Mouse (Mus musculus): ENCODE data around the gene Stk24. TPM values are rescaled to one million over a fixed set of nuclear protein-coding genes. Genes with fewer than 3 reads are reported as not detected.

Gene Stk24
- polyA plus RNA-seq, 1 experiment from 2014 or later, result 33.2 TPM

- H3K9ac ChIP-seq (ENCODE audit: low read length), result no peak overlapping the region
- no peak overlapping the region for H3K4me2 ChIP-seq (ENCODE audit: low read depth, low read length)
- peaks cover 71% of the 10 kb centered on the region for H3K4me1 ChIP-seq (ENCODE audit: control insufficient read depth, insufficient read depth, low read length)
- H3K36me3 ChIP-seq (ENCODE audit: control insufficient read depth, insufficient read depth, low read length), result no peaks in the 10 kb centered on the region
- H3K27me3 ChIP-seq (ENCODE audit: control insufficient read depth, insufficient read depth, low read length), result no peaks in the 10 kb centered on the region
- H3K4me3 ChIP-seq (replicated peaks; ENCODE audit: low read length), result no peak overlapping the region
- no peak for ATAC-seq (ENCODE audit: insufficient read depth, low FRiP score)
- WGBS, result 64% methylated on average over 8 of the region's 8 CpGs
- H3K27ac ChIP-seq (ENCODE audit: low read length), result peak overlapping the region; percentile 46; the same call in 1 of the 2 replicates
- H3K9me3 ChIP-seq (replicated peaks; ENCODE audit: control insufficient read depth, low read length), result no peaks in the 10 kb centered on the region
Measured at GRCm38 (mm10) chr14:121359850-121360249, 20.0 kb downstream of the Stk24 start.

DNA sequence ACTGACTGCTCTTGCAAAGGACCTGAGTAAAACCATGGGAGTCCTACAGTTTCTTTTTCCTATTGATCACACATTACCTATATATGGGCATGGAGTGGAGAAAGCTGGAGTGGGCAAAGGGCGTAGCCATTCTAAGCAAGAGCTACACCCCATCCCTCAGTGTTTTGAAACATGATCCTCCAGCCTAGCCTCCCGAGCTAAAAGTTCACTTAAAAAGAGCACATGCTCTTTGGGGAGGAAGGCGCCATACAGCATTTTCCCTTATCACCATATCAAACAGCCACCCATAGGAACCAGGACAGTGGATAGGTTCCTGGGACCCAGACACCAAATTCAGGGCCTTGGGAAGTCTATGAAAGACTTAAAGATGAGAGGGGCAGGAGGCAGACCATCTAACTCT is 20.8 kb downstream of the Stk24 start:
- peak overlapping the region; percentile 19; the same call in 1 of the 2 replicates for H3K9ac ChIP-seq (ENCODE audit: low read length)
- no peak for ATAC-seq (ENCODE audit: insufficient read depth, low FRiP score)
- H3K9me3 ChIP-seq (replicated peaks; ENCODE audit: control insufficient read depth, low read length), result no peaks in the 10 kb centered on the region
- H3K4me1 ChIP-seq (ENCODE audit: control insufficient read depth, insufficient read depth, low read length), result peaks cover 71% of the 10 kb centered on the region
- WGBS, result 27% methylated on average over 3 of the region's 3 CpGs
- H3K36me3 ChIP-seq (ENCODE audit: control insufficient read depth, insufficient read depth, low read length), result no peaks in the 10 kb centered on the region
- no peak overlapping the region for H3K4me3 ChIP-seq (replicated peaks; ENCODE audit: low read length)
- H3K27ac ChIP-seq (ENCODE audit: low read length), result peak overlapping the region; percentile 46
- H3K4me2 ChIP-seq (ENCODE audit: low read depth, low read length), result no peak overlapping the region
- no peaks in the 10 kb centered on the region for H3K27me3 ChIP-seq (ENCODE audit: control insufficient read depth, insufficient read depth, low read length)

DNA sequence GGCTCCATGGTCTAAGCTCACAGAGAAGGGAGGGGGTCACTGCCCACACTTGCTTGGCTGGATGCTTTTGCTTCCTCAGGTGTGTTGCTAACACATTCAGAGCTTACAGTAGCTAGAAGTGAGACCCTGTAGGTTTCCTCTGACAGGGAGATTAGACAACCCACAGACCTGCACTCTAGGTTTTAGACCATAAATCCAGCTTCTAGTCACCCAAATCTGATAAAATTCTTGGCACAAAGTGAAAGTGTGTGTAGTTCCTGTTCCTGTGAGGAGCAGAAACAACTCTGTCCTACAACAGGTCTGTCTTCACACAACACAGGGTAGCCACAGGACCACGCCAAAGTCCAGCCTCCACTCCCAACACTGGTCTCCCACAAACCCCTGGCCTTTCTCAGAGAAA is 21.5 kb downstream of the Stk24 start:
- Histone ChIP-seq H3K27me3 (ENCODE audit: control insufficient read depth, insufficient read depth, low read length) (no peaks in the 10 kb centered on the region), H3K9me3 (replicated peaks; ENCODE audit: control insufficient read depth, low read length) (no peaks in the 10 kb centered on the region), H3K4me2 (ENCODE audit: low read depth, low read length) (no peak overlapping the region), H3K27ac (ENCODE audit: low read length) (peak overlapping the region; percentile 46), H3K4me3 (replicated peaks; ENCODE audit: low read length) (no peak overlapping the region), H3K36me3 (ENCODE audit: control insufficient read depth, insufficient read depth, low read length) (no peaks in the 10 kb centered on the region), H3K4me1 (ENCODE audit: control insufficient read depth, insufficient read depth, low read length) (peaks cover 75% of the 10 kb centered on the region), H3K9ac (ENCODE audit: low read length) (no peak overlapping the region)
- ATAC-seq (ENCODE audit: insufficient read depth, low FRiP score), result no peak
- 71% methylated on average over 1 of the region's 1 CpGs for WGBS

DNA sequence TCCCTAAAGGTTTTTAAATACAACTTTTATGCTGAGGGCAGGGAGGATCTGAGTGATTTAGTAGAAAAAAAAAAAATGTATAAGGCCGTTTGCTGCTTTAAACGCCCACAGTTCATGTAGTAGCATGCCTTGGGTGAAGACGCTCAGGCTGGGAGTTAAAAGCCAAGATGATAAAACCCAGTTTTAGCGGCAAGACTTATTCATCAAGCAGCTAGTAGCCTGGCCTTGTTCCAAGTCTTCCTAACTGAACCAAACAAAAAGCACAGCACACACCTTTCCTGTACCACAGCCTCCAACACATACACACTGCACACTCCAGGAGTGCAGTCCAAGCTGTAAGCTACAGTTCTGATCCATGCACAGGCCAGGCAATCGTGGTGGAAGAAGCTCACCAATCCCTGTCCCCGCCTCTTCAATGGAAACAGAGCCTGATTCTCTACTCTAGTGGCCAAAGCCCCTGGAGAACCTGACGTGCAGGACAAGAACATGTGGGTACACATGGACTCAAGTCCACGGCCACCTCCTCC is 23.4 kb downstream of the Stk24 start:
- Histone ChIP-seq H3K9me3 (replicated peaks; ENCODE audit: control insufficient read depth, low read length) (no peaks in the 10 kb centered on the region), H3K4me1 (ENCODE audit: control insufficient read depth, insufficient read depth, low read length) (peaks cover 60% of the 10 kb centered on the region), H3K27ac (ENCODE audit: low read length) (peak overlapping the region; percentile 50), H3K36me3 (ENCODE audit: control insufficient read depth, insufficient read depth, low read length) (no peaks in the 10 kb centered on the region), H3K4me2 (ENCODE audit: low read depth, low read length) (no peak overlapping the region), H3K27me3 (ENCODE audit: control insufficient read depth, insufficient read depth, low read length) (no peaks in the 10 kb centered on the region), H3K9ac (ENCODE audit: low read length) (no peak overlapping the region), H3K4me3 (replicated peaks; ENCODE audit: low read length) (no peak overlapping the region)
- ATAC-seq (ENCODE audit: insufficient read depth, low FRiP score), result no peak; the same call in 1 of the 2 replicates
- WGBS, result 36% methylated on average over 8 of the region's 8 CpGs

DNA sequence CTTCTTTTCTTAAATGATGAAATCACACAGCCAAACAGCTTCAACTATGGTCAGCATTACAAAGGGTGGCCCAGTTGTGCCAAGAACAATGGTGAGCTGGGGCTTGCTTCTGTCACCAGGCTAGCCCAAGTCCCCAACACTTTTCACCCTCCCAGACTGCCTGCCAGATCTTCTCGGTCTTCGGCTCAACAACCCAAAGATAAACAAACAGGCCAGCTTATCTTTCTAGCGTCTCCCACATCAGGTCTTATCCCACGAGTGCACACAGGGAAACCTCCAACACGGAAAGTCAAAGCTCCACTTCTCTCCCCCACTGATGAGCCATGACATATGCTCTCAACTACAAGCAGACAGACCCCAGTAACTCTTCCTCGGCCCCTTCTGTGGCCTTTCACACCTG is 24.1 kb downstream of the Stk24 start:
- H3K9me3 ChIP-seq (replicated peaks; ENCODE audit: control insufficient read depth, low read length), result no peaks in the 10 kb centered on the region
- H3K27me3 ChIP-seq (ENCODE audit: control insufficient read depth, insufficient read depth, low read length), result no peaks in the 10 kb centered on the region
- ATAC-seq (ENCODE audit: insufficient read depth, low FRiP score), result peak; percentile 35; the same call in 1 of the 2 replicates
- H3K27ac ChIP-seq (ENCODE audit: low read length), result peak overlapping the region; percentile 50
- no peak overlapping the region for H3K4me2 ChIP-seq (ENCODE audit: low read depth, low read length)
- 25% methylated on average over 6 of the region's 6 CpGs for WGBS
- no peak overlapping the region for H3K4me3 ChIP-seq (replicated peaks; ENCODE audit: low read length)
- no peaks in the 10 kb centered on the region for H3K36me3 ChIP-seq (ENCODE audit: control insufficient read depth, insufficient read depth, low read length)
- peaks cover 56% of the 10 kb centered on the region for H3K4me1 ChIP-seq (ENCODE audit: control insufficient read depth, insufficient read depth, low read length)
- H3K9ac ChIP-seq (ENCODE audit: low read length), result no peak overlapping the region

GRCm38 (mm10) chr14:121353648-121354377 is 26.0 kb downstream of the Stk24 start:
- H3K4me1 ChIP-seq (ENCODE audit: control insufficient read depth, insufficient read depth, low read length), result peaks cover 37% of the 10 kb centered on the region

GRCm38 (mm10) chr14:121352744-121353143 is 27.1 kb downstream of the Stk24 start:
- H3K27ac ChIP-seq (ENCODE audit: low read length), result no peak overlapping the region
- ATAC-seq (ENCODE audit: insufficient read depth, low FRiP score), result no peak
- peaks cover 37% of the 10 kb centered on the region for H3K4me1 ChIP-seq (ENCODE audit: control insufficient read depth, insufficient read depth, low read length)
- whole genome bisulfite sequencing, result 68% methylated on average over 6 of the region's 6 CpGs
- H3K9ac ChIP-seq (ENCODE audit: low read length), result no peak overlapping the region
- H3K36me3 ChIP-seq (ENCODE audit: control insufficient read depth, insufficient read depth, low read length), result no peaks in the 10 kb centered on the region
- H3K4me2 ChIP-seq (ENCODE audit: low read depth, low read length), result no peak overlapping the region
- no peaks in the 10 kb centered on the region for H3K27me3 ChIP-seq (ENCODE audit: control insufficient read depth, insufficient read depth, low read length)
- no peaks in the 10 kb centered on the region for H3K9me3 ChIP-seq (replicated peaks; ENCODE audit: control insufficient read depth, low read length)
- no peak overlapping the region for H3K4me3 ChIP-seq (replicated peaks; ENCODE audit: low read length)

More at GRCm38 (mm10) chr14:121353648-121354377, 26.0 kb downstream of the Stk24 start:
- ATAC-seq (ENCODE audit: insufficient read depth, low FRiP score), result no peak
- H3K9me3 ChIP-seq (replicated peaks; ENCODE audit: control insufficient read depth, low read length), result no peaks in the 10 kb centered on the region
- no peaks in the 10 kb centered on the region for H3K36me3 ChIP-seq (ENCODE audit: control insufficient read depth, insufficient read depth, low read length)
- no peak overlapping the region for H3K9ac ChIP-seq (ENCODE audit: low read length)
- H3K4me2 ChIP-seq (ENCODE audit: low read depth, low read length), result no peak overlapping the region
- H3K27ac ChIP-seq (ENCODE audit: low read length), result no peak overlapping the region
- no peak overlapping the region for H3K4me3 ChIP-seq (replicated peaks; ENCODE audit: low read length)
- 70% methylated on average over 10 of the region's 10 CpGs for WGBS
- H3K27me3 ChIP-seq (ENCODE audit: control insufficient read depth, insufficient read depth, low read length), result no peaks in the 10 kb centered on the region

DNA sequence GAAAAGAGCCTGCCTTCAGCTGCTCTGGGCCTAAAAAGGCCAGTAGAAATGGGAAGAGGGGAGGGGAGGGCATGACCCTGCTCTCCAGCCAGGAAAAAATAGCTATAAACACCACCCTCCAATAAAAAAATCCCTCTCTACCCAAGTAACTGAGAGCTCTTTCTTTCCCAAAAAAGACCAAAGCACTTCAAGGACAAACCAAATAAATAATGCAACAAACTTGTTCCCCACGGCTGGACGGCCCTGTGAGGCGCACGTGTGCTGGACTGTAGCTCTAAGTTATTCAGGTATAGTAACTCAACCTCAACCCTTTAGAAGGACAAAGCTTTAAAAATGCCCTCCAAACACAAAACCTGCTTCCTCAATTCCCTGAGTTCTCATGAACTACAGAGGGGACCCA is 28.1 kb downstream of the Stk24 start:
- no peak overlapping the region for H3K27ac ChIP-seq (ENCODE audit: low read length)

DNA sequence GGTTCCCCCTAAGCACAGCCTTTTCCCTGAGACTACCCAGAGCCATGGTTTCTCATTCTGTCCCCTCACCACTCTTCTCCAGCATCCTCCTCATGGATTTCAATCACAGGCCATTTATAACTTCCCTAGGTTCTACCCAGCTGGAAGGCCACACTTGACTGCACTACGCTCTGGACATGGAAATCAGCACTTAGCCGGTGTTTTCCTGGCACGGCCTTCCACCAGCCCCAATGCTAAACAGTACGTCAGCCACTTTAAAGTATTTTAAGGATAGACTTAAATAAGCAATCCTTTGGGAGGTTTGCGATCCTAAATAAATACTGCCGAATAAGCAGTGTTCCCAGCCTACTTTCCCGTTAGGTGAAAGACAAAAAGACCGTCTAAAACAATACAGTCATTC is 29.8 kb downstream of the Stk24 start:
- H3K27ac ChIP-seq (ENCODE audit: low read length), result no peak overlapping the region
- no peak overlapping the region for H3K9ac ChIP-seq (ENCODE audit: low read length)
- H3K4me2 ChIP-seq (ENCODE audit: low read depth, low read length), result no peak overlapping the region
- no peaks in the 10 kb centered on the region for H3K9me3 ChIP-seq (replicated peaks; ENCODE audit: control insufficient read depth, low read length)
- ATAC-seq (ENCODE audit: insufficient read depth, low FRiP score), result no peak
- 55% methylated on average over 8 of the region's 8 CpGs for WGBS
- peaks cover 40% of the 10 kb centered on the region for H3K4me1 ChIP-seq (ENCODE audit: control insufficient read depth, insufficient read depth, low read length)
- no peaks in the 10 kb centered on the region for H3K27me3 ChIP-seq (ENCODE audit: control insufficient read depth, insufficient read depth, low read length)
- H3K36me3 ChIP-seq (ENCODE audit: control insufficient read depth, insufficient read depth, low read length), result no peaks in the 10 kb centered on the region
- H3K4me3 ChIP-seq (replicated peaks; ENCODE audit: low read length), result no peak overlapping the region

More for the DNA sequence above, 28.1 kb downstream of the Stk24 start:
- Histone ChIP-seq H3K4me1 (ENCODE audit: control insufficient read depth, insufficient read depth, low read length) (peaks cover 36% of the 10 kb centered on the region), H3K27me3 (ENCODE audit: control insufficient read depth, insufficient read depth, low read length) (no peaks in the 10 kb centered on the region), H3K9ac (ENCODE audit: low read length) (no peak overlapping the region), H3K4me2 (ENCODE audit: low read depth, low read length) (no peak overlapping the region), H3K36me3 (ENCODE audit: control insufficient read depth, insufficient read depth, low read length) (no peaks in the 10 kb centered on the region), H3K9me3 (replicated peaks; ENCODE audit: control insufficient read depth, low read length) (no peaks in the 10 kb centered on the region), H3K4me3 (replicated peaks; ENCODE audit: low read length) (no peak overlapping the region)
- ATAC-seq (ENCODE audit: insufficient read depth, low FRiP score), result no peak
- WGBS, result 81% methylated on average over 4 of the region's 4 CpGs

Data from stomach, embryonic 16.5 days (tissue).